Mouse (Mus musculus): ENCODE data around the gene Taf1a. TPM values are rescaled to one million over a fixed set of nuclear protein-coding genes. Genes with fewer than 3 reads are reported as not detected.

Gene Taf1a
- polyA plus RNA-seq, 1 experiment from 2014 or later, result 12.1 TPM

DNA sequence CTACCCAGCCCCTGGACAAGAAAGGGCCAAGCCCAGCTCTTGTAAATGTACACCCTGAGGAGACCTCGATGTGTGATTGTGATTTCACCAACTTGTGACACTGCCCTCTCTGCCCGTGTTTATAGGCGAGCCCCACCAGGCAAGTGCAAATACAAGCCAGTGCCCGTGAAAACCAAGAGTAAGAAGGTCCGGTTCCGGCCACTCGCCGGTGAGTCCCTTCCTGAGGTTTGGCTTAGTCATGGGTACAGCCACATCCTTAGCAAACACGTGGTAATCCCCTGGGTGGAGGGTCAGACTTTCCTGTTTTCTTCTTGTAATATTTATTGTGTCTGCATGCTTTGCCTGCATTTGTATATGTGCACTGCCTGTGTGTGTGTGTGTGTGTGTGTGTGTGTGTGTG, 46.1 kb downstream of the Taf1a start:
- no peaks in the 10 kb centered on the region for H3K27me3 ChIP-seq (ENCODE audit: insufficient read depth, low read length)
- no peak for DNase-seq (ENCODE audit: low spot score)
- no peak overlapping the region for H3K9ac ChIP-seq (ENCODE audit: low read depth, low read length)
- no peaks in the 10 kb centered on the region for H3K4me1 ChIP-seq (replicated peaks; ENCODE audit: insufficient read depth, low read length)
- no peak overlapping the region for H3K4me3 ChIP-seq (replicated peaks; ENCODE audit: low read depth, low read length)
- no peak overlapping the region for H3K4me2 ChIP-seq (ENCODE audit: low read length)
- ATAC-seq (replicated peaks; ENCODE audit: low FRiP score, low read depth), result no peak
- whole genome bisulfite sequencing, result 90% methylated on average over 9 of the region's 9 CpGs
- no peak for TF ChIP-seq CTCF (IDR thresholded peaks at IDR 0.05; ENCODE audit: low read depth)
- no peaks in the 10 kb centered on the region for H3K9me3 ChIP-seq (replicated peaks; ENCODE audit: low read length)
- no peaks in the 10 kb centered on the region for H3K36me3 ChIP-seq (ENCODE audit: insufficient read depth, low read length)
- no peak overlapping the region for H3K27ac ChIP-seq

DNA sequence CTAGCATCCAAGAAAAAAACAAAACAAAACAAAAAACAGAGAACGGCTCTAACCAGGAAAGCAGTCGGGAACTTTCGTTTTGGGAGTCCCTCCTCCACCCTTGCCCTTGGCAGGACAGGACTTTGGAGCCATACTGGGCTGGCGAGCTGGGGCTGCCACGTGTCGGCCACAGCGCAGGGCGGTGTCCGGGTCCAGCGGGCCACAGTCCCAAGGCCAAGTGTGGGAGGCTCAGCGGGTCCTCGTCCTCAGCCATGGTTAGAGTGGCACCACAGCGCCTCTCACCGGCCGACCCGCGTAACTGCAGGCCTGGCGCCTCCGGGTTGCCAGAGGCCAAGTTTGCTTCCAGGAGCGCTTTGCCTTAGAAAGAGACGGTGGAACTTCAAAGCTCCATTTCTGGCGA, 50.3 kb downstream of the Taf1a start:
- DNase-seq (ENCODE audit: low spot score) (peak; percentile 80), ATAC-seq (replicated peaks; ENCODE audit: low FRiP score, low read depth) (peak; percentile 87)
- H3K27me3 ChIP-seq (ENCODE audit: insufficient read depth, low read length), result no peaks in the 10 kb centered on the region
- no peak overlapping the region for H3K27ac ChIP-seq
- no peaks in the 10 kb centered on the region for H3K4me1 ChIP-seq (replicated peaks; ENCODE audit: insufficient read depth, low read length)
- TF ChIP-seq CTCF (IDR thresholded peaks at IDR 0.05; ENCODE audit: low read depth), result peak; percentile 83
- peak overlapping the region; percentile 54 for H3K4me2 ChIP-seq (ENCODE audit: low read length)
- no peaks in the 10 kb centered on the region for H3K9me3 ChIP-seq (replicated peaks; ENCODE audit: low read length)
- peak overlapping the region; percentile 16; the same call in 1 of the 2 replicates for H3K4me3 ChIP-seq (replicated peaks; ENCODE audit: low read depth, low read length)
- 23% methylated on average over 22 of the region's 22 CpGs for WGBS
- no peaks in the 10 kb centered on the region for H3K36me3 ChIP-seq (ENCODE audit: insufficient read depth, low read length)
- H3K9ac ChIP-seq (ENCODE audit: low read depth, low read length), result no peak overlapping the region

DNA sequence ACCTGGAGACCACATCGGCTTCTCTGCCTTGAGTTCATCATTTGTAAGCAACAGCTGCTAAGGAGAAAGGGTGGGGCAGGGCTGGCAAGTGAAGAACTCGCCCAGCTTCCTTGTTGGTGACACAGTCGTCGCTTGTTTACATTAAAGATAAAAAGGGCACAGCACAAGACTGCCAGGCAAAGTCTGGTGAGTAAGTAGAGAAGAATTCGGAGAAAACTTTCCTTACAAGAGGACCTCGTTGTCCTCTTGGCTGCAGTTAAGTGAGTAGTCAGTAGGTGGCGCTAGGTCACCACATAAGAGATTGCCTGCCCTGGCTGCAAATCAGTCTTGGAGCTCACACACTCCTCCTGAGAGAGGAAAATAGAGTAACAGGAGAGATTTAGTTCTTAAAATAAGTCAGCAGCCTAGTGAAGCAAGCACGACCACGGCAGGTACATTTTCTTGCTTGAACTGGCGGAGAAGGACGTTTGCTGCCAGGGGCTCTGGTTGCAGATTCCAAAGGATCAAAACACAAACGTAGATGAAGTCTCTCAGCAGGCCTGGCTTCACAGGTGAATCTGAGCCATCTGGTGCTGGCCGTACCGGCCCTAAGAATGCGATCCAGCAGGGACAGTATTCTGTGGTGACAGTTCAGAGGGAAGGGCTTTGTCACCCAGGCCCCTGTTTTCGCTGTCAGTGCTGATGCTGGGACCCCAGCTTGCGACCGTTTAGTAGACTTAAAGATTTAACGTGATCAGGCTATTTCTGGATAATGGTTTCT, 53.4 kb downstream of the Taf1a start:
- H3K36me3 ChIP-seq (ENCODE audit: insufficient read depth, low read length), result no peaks in the 10 kb centered on the region
- ATAC-seq (replicated peaks; ENCODE audit: low FRiP score, low read depth) (peak; percentile 50; the same call in 1 of the 2 replicates), DNase-seq (ENCODE audit: low spot score) (peak; percentile 93)
- peak; percentile 95 for TF ChIP-seq CTCF (IDR thresholded peaks at IDR 0.05; ENCODE audit: low read depth)
- H3K4me1 ChIP-seq (replicated peaks; ENCODE audit: insufficient read depth, low read length), result no peaks in the 10 kb centered on the region
- no peak overlapping the region for H3K27ac ChIP-seq
- no peak overlapping the region for H3K4me2 ChIP-seq (ENCODE audit: low read length)
- no peaks in the 10 kb centered on the region for H3K9me3 ChIP-seq (replicated peaks; ENCODE audit: low read length)
- no peak overlapping the region for H3K9ac ChIP-seq (ENCODE audit: low read depth, low read length)
- no peaks in the 10 kb centered on the region for H3K27me3 ChIP-seq (ENCODE audit: insufficient read depth, low read length)
- no peak overlapping the region for H3K4me3 ChIP-seq (replicated peaks; ENCODE audit: low read depth, low read length)
- WGBS, result 21% methylated on average over 19 of the region's 19 CpGs

DNA sequence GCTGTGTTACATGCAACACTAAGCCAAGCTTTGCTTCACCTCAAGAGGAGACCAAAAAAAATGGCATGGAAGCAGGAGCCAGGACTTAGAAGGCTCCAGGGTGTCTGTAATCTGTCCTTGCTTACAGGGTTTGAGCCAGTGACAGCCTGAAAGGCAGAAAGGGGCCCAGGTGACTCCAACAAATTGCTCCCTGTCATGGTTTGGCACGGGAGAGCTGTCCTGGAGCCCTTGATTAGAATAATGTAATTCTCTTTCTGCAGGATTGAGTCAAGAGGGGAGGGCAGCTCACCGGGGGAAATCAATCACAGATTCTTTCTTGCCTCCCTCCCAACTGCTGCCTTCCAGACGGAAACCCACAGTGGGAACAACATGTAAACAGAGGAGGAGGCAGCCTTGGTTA, 64.3 kb downstream of the Taf1a start:
- Histone ChIP-seq H3K4me3 (replicated peaks; ENCODE audit: low read depth, low read length) (no peak overlapping the region), H3K9me3 (replicated peaks; ENCODE audit: low read length) (no peaks in the 10 kb centered on the region; the same call in 1 of the 2 replicates), H3K27me3 (ENCODE audit: insufficient read depth, low read length) (no peaks in the 10 kb centered on the region), H3K9ac (ENCODE audit: low read depth, low read length) (no peak overlapping the region), H3K27ac (no peak overlapping the region), H3K36me3 (ENCODE audit: insufficient read depth, low read length) (no peaks in the 10 kb centered on the region), H3K4me1 (replicated peaks; ENCODE audit: insufficient read depth, low read length) (no peaks in the 10 kb centered on the region), H3K4me2 (ENCODE audit: low read length) (no peak overlapping the region)
- 20% methylated on average over 3 of the region's 3 CpGs for WGBS
- ATAC-seq (replicated peaks; ENCODE audit: low FRiP score, low read depth) (no peak), DNase-seq (ENCODE audit: low spot score) (no peak)
- TF ChIP-seq CTCF (IDR thresholded peaks at IDR 0.05; ENCODE audit: low read depth), result no peak

Other genes with a start within 250 kb of the Taf1a start
- gene Disp1, start 167.5 kb upstream of the Taf1a start, polyA plus RNA-seq (2015; fragmentation: Nextera tagmentation; extraction: Ambion mirVana), result 8.4 and 9.8 TPM in 2 replicates
- 32.5 and 36.9 TPM in 2 replicates for gene Aida, start 92.4 kb upstream of the Taf1a start, polyA plus RNA-seq (2015; fragmentation: Nextera tagmentation; extraction: Ambion mirVana)
- gene Brox, start 91.7 kb upstream of the Taf1a start, polyA plus RNA-seq (2015; fragmentation: Nextera tagmentation; extraction: Ambion mirVana), result 43.7 and 47.0 TPM in 2 replicates
- gene Mia3, start 19.4 kb upstream of the Taf1a start, polyA plus RNA-seq (2015; fragmentation: Nextera tagmentation; extraction: Ambion mirVana), result 60.8 and 61.9 TPM in 2 replicates
- 0.21 and 0.26 TPM in 2 replicates for gene Hhipl2, start 29.2 kb downstream of the Taf1a start, polyA plus RNA-seq (2015; fragmentation: Nextera tagmentation; extraction: Ambion mirVana)